Mouse (Mus musculus) cerebellum, postnatal 14 days (tissue): Measurements from ENCODE around the gene Cherp.

ENCODE experiments used
- DNase-seq, 2 experiments: peaks; one replicate each; pipeline ENCODE4 v3.0.0; 2021; ENCODE audit warnings: mixed read lengths in 2 of 2

Cherp gene

DNA sequence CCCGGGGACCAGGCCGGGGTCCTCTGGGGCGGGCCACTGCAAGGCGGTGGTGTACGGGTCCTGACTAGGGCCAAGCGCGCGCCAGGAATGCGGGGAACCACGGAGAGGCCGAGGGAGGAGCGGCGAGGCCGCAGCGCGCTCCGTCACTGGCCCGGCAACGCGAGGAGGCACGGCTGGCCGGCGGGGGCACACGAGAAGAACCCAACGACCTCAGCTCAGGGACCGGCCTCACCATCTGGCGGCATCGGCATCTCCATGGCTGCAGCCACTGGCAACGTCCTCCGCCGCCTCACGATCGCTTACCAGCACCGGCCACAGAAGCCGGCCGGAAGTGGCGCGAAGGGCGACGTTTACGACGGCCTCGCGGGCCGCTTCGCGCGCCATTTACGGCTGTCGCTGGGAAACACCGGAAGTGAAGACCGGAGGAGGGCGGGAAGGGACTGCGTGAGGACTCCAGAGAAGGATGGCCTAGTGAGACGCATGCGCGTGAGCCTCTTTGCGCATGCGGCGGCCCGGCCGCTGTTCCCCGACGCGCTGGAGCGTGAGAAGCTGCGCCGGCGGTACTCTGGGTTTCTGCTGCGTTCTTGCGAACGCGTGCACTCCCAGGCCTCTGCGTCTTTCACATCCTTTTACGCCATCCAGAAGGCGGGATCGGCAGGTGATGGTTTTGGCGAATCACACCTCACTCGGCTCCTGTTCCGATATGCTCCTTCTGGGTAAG, at the start of gene Cherp:
Cherp (minus strand) TSS at position 401 of the 721 bp plus-strand sequence.
- DNase-seq: peak; percentile 96 to 97

DNA sequence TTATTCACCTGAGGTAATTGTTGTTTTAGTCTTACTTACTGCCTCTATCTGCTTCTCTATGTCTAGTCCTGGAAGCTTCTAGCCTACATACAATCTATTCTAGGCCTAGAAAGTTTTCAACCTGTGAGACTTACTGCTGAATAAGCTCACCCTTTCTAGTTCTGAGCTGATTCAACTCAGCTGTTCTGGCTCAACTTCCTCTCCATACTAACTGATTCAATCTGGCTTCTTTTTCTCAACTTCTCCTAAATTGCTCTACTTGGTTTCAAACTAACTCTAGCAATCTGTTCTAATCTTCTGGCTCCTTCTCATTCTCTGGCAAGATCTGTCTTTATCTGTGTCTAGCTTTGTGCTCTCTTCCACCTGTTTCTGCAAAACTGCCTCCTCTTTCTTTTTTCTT, 46.9 kb upstream of the Cherp start:
- no peak for DNase-seq

DNA sequence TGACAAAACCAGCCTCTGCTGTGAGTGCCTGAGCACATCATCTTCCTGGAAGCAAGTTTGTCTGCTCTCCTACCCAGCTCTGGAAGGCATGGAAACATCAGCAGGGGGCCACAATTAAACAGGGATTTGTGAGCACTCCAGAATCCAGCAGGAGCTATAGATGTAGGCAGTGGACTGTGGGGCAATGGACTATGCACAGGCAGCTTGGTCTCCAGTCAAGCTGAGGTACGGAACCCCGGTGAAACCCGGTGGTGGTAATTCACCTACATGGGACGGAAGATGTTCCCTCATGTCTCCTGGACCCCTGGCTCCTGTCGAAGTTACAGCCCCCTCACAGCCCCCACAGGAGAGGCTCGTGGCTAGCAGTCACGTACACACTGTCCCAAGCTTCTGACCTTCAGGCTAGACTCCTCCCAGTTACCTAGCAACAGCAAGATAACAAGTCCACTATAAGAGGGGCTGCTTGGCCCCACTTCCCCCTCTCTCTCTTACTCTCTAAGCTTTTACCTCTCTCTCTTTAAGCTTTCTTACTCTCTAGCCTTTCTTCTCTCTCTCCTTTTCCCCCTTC, 42.5 kb upstream of the Cherp start:
- DNase-seq: no peak

GRCm38 (mm10) chr8:72513158-72513557, 38.1 kb upstream of the Cherp start:
- DNase-seq: no peak

DNA sequence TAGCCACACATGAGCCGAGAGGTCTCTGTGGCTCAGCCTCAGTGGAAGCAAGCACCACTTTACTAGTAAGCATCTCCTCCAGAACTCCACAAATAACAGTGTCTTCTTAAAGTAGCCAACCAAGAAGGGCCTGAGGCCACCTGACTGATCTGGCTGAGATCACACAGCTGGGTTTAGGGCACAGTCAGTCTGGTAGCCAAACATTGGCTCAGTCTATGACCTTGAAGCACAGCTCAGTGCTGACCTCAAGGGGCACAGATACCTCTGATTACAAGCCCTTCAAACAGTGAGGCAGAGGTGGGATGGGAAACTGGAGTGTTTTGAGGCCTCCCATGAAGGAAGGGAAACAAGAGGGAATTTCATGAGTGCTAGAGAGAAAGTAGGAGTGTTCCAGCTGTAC, 37.6 kb upstream of the Cherp start:
- no peak for DNase-seq

- DNase-seq: peak; percentile 52 to 66
Observed at GRCm38 (mm10) chr8:72507505-72507904, 32.5 kb upstream of the Cherp start.

DNA sequence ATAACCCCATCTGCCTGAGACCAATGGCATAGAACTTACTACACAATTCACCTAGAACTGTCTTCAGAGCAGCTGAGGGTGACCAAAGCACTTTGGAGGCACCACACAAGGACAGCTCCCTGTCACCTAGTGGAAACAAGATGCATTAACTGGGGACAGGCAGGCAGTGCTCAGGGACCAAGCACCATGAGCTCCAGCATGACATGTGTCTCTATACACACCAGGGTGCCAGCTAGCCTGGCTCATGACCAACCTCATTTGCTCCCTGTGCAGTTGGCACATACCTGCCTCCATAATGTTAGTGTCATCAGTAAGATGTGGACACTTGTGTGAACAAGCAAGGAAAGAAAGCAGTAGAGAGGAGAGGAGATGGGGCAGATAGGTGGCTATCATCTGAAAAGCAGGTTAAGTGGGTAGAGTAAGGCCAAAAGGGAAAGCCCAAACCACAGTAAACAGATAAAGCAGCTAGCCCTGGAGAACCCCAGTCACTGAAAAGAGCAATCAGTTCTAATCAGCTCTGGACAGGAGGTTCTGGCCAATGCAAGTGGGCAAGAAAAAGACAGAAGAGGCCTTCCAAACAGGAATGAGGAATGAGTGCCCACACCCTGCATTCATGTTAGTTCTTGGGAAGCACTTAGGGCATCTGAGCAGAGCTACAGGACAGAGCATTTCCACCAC, 29.8 kb upstream of the Cherp start:
- peak; percentile 84 to 86 for DNase-seq

GRCm38 (mm10) chr8:72504137-72504536, 29.1 kb upstream of the Cherp start:
- DNase-seq: peak; percentile 70 to 86

DNA sequence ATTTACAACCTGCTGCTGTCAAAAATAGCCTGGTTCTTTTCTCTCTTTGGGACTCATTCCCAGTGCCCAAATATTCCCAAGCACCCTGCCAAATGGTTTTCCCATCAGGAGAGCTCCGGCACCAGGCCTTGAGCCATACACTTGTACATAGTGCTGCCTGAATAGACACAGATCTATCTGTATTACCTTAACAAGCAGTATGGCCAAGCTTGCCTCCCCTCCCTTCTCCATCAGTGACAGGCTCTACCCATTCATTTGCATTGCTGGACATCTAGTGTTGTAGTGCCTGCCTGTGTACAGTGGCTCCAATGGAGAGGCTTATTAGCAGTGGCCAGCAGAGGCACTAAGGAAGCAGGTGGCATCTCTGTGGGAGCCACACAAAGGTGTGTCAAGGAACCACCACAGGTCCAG, 25.5 kb upstream of the Cherp start:
- peak; percentile 73 to 87 for DNase-seq

GRCm38 (mm10) chr8:72499521-72500284, 24.7 kb upstream of the Cherp start:
- DNase-seq: no peak

DNA sequence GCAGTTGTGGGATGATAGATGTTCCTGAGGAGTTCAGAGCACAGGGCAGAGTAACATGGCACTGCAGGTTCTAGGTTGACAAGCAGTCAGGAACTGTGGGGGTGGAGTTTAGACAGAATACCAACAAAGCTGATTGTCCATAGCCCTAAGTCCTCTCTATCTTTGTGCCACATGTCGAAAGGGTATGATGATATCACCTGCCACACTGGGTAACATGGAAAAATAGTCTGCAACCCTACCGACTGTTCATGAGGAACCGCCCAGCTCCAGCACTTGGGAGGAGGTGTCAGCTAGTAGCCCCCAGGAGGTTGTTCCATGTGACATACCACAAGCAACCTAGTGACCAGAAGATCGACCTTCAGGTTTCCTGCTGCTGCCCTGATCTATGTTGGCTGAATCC, 23.5 kb upstream of the Cherp start:
- no peak for DNase-seq

DNA sequence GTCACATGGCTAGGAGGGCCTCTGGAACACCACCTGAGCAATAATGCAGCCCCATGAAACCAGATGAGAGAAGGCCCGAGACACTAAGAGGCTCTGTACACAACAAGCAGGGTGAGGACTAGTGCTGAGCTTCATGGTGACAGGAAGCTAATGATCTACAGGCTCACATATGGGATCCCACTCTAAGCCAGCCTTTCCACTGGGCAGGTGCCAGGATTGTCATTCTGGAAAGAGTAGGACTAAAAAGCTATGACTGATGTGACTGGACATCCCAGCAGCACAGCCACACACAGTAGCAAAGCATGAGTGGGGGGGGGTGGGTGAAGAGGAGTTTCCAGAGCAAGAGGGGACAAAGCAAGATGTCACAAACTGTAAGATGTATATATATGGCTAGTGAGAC, 22.9 kb upstream of the Cherp start:
- DNase-seq: peak in 1 of 2 experiments; percentile 61

GRCm38 (mm10) chr8:72496217-72496616, 21.2 kb upstream of the Cherp start:
- DNase-seq: no peak

- DNase-seq: no peak
Observed at GRCm38 (mm10) chr8:72495411-72496111, 20.5 kb upstream of the Cherp start.

GRCm38 (mm10) chr8:72493381-72493780, 18.4 kb upstream of the Cherp start:
- no peak for DNase-seq

DNA sequence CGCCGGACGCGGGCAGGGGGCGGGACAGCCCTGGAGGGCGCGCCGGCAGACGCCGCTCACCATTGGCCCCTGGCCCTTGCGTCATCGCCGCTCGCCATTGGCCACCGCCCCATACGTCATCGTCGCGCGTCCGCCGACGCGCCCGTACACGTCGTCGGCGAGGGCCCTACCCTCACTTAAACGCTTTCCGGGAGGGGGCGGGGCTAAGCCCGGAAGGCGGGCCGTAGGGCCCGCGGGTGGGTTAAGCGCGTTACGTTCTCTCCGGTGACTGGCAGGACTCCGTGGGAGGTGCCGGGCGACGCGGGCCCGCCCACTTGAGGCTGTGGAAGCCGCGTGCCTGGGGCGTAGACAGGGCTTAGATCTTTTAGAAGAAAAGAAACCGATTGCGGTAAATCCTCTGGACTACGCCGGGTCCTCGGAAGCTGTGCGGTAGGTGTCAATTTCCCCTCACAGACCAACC, 17.6 kb upstream of the Cherp start:
- DNase-seq: peak; percentile 99 to 100

GRCm38 (mm10) chr8:72491680-72492621, 16.9 kb upstream of the Cherp start, which contains the start of gene Slc35e1:
TSS of gene Slc35e1 (minus strand) at chr8:72492614.
- DNase-seq: peak in 1 of 2 experiments; percentile 53

GRCm38 (mm10) chr8:72491017-72491416, 16.0 kb upstream of the Cherp start:
- peak in 1 of 2 experiments; percentile 50 for DNase-seq

- no peak for DNase-seq
Observed at GRCm38 (mm10) chr8:72487014-72487413, 12.0 kb upstream of the Cherp start.

GRCm38 (mm10) chr8:72485456-72486199, 10.6 kb upstream of the Cherp start:
- peak in 1 of 2 experiments; percentile 41 for DNase-seq
